Mouse (Mus musculus): ENCODE measurements around the gene Cnn2.

DNA sequence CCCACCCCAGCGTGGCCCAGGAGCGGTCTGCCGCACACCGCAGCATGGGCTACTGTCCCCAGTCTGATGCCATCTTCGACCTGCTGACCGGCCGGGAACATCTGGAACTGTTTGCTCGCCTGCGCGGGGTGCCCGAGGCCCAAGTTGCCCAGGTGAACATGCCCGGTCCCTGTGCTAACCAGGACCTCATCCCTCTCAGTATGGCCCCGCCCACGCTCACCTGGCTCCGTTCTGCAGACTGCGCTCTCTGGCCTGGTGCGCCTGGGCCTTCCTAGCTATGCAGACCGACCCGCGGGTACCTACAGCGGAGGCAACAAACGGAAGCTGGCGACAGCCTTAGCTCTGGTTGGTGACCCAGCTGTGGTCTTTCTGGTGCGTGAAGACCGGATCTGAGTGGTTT, 25.2 kb downstream of the Cnn2 start:
- TF ChIP-seq POLR2A (IDR thresholded peaks at IDR 0.05; ENCODE audit: low read depth, low read length) (no peak), CTCF (conservative IDR thresholded peaks at IDR 0.05; ENCODE audit: insufficient read depth, insufficient read length, low read depth, low read length) (no peak)

Data from kidney, adult 2 months (tissue).